Mouse (Mus musculus) left cerebral cortex, adult 18-20 months (tissue): ENCODE measurements at regions not wholly inside any gene's neighbourhood (a gene's known extent, or its start where the extent isn't known, plus 50 kb on each side); places are given as distances from the start of the nearest gene placed in this dataset.

Experiments
- DNase-seq, 2 experiments: peaks; one replicate each; pipeline ENCODE4 v3.0.0; 2021 to 2022; ENCODE audit warnings: low spot score in 2 of 2, mixed read lengths in 1 of 2

- no peak for DNase-seq
These were observed 304.0 kb downstream of the Inhba start for GRCm38 (mm10) chr13:16315689-16316088.

- DNase-seq, result no peak
These were observed 304.9 kb downstream of the Inhba start for GRCm38 (mm10) chr13:16316581-16316980.

- no peak for DNase-seq
These were observed 305.8 kb downstream of the Inhba start for GRCm38 (mm10) chr13:16317412-16317811.

- DNase-seq, result no peak
These were observed 308.7 kb downstream of the Inhba start for GRCm38 (mm10) chr13:16320392-16320791.

- DNase-seq, result no peak
These were observed 314.0 kb downstream of the Inhba start for GRCm38 (mm10) chr13:16325661-16326060.

GRCm38 (mm10) chr13:16341727-16342126 lies 330.1 kb downstream of the Inhba start:
- DNase-seq, result no peak

- DNase-seq, result no peak
These were observed 330.5 kb downstream of the Inhba start for GRCm38 (mm10) chr13:16342171-16342570.

GRCm38 (mm10) chr13:16343280-16343945 lies 331.8 kb downstream of the Inhba start:
- no peak for DNase-seq

GRCm38 (mm10) chr13:16349353-16349752 lies 337.7 kb downstream of the Inhba start:
- DNase-seq, result no peak

GRCm38 (mm10) chr13:16350061-16350460 lies 338.4 kb downstream of the Inhba start:
- DNase-seq, result no peak

GRCm38 (mm10) chr13:16355316-16355715 lies 343.7 kb downstream of the Inhba start:
- no peak for DNase-seq

- no peak for DNase-seq
These were observed 367.8 kb downstream of the Inhba start for GRCm38 (mm10) chr13:16379492-16379891.

- no peak for DNase-seq
These were observed 368.3 kb downstream of the Inhba start for GRCm38 (mm10) chr13:16379949-16380348.

GRCm38 (mm10) chr13:16382936-16383511 lies 371.4 kb downstream of the Inhba start:
- peak; percentile 2 to 4 for DNase-seq

GRCm38 (mm10) chr13:16416356-16417019 lies 404.8 kb downstream of the Inhba start:
- no peak for DNase-seq

GRCm38 (mm10) chr13:16424147-16424546 lies 412.5 kb downstream of the Inhba start:
- no peak for DNase-seq

GRCm38 (mm10) chr13:16435436-16435835 lies 423.8 kb downstream of the Inhba start:
- no peak for DNase-seq

GRCm38 (mm10) chr13:16453234-16453633 lies 441.6 kb downstream of the Inhba start:
- DNase-seq, result no peak

- no peak for DNase-seq
These were observed 448.1 kb downstream of the Inhba start for GRCm38 (mm10) chr13:16459743-16460142.

- DNase-seq, result no peak
These were observed 450.0 kb downstream of the Inhba start for GRCm38 (mm10) chr13:16461681-16462080.

GRCm38 (mm10) chr13:16464823-16465222 lies 453.2 kb downstream of the Inhba start:
- no peak for DNase-seq

GRCm38 (mm10) chr13:16465317-16465716 lies 453.7 kb downstream of the Inhba start:
- DNase-seq, result no peak

- DNase-seq, result no peak
These were observed 454.2 kb downstream of the Inhba start for GRCm38 (mm10) chr13:16465812-16466211.
